Mouse (Mus musculus) G1E (cell line): ENCODE measurements around the gene Crtap. TPM values are rescaled to one million over a fixed set of nuclear protein-coding genes. Genes with fewer than 3 reads are reported as not detected.
A peak's percentile ranks its signal among the peaks of the same experiment; 100 is the strongest.
"Not testable (repeated sequence)": the region's sequence is repeated elsewhere in the genome, so short reads cannot be mapped to it uniquely, and the experiment has no call there.

Source experiments
- ATAC-seq: 2 replicates; pipeline ENCODE4 v1.8.0; 2016; ENCODE audit warnings: mild to moderate bottlenecking; ENCODE audit not compliant: insufficient number of reproducible peaks, poor library complexity, low FRiP score, severe bottlenecking; ENCODE audit errors: extremely low read depth
- DNase-seq: peaks from one replicate; pipeline ENCODE4 v3.0.0; 2012; ENCODE audit warnings: low spot score
- H3K27me3 ChIP-seq: 2 replicates; pipeline ENCODE4 v1.6.1; 2012; ENCODE audit warnings: mild to moderate bottlenecking, low read length, inconsistent platforms; ENCODE audit not compliant: insufficient read depth
- H3K36me3 ChIP-seq: replicated peaks from 2 replicates; pipeline ENCODE3; 2012; ENCODE audit warnings: mild to moderate bottlenecking, inconsistent platforms
- H3K4me1 ChIP-seq: 2 replicates; pipeline ENCODE4 v1.6.1; 2012; ENCODE audit warnings: low read depth, low read length, inconsistent platforms, mixed read lengths; ENCODE audit not compliant: insufficient read depth
- H3K4me3 ChIP-seq: 2 replicates; pipeline ENCODE4 v1.5.1; 2012; ENCODE audit warnings: low read depth, mild to moderate bottlenecking, inconsistent platforms, low read length, moderate library complexity, mixed read lengths
- H3K9me3 ChIP-seq: replicated peaks from 2 replicates; pipeline ENCODE4 v1.6.1; 2012; ENCODE audit warnings: inconsistent platforms
- CTCF ChIP-seq: IDR thresholded peaks from 2 replicates; pipeline ENCODE4 v1.5.1; 2012; ENCODE audit warnings: low read depth, low read length, inconsistent platforms, mixed read lengths
- GATA1 ChIP-seq: IDR thresholded peaks from 2 replicates; pipeline ENCODE4 v1.6.1; 2012; ENCODE audit warnings: borderline replicate concordance, low read length, inconsistent platforms, mixed read lengths
- GATA2 ChIP-seq: IDR thresholded peaks from 2 replicates; pipeline ENCODE4 v1.6.1; 2012; ENCODE audit warnings: low read depth, low read length, inconsistent platforms, borderline replicate concordance
- POLR2AphosphoS5 ChIP-seq: IDR thresholded peaks from 2 replicates; pipeline ENCODE4 v1.6.1; 2012; ENCODE audit warnings: low read depth, low read length, inconsistent platforms; ENCODE audit not compliant: insufficient replicate concordance
- TAL1 ChIP-seq: conservative IDR thresholded peaks from 2 replicates; pipeline ENCODE4 v1.6.1; 2012; ENCODE audit warnings: low read depth, low read length, inconsistent platforms, mixed read lengths
- polyA plus RNA-seq: library from polyadenylated mRNA; stranded (reverse); fragments of >175 nt; gene quantifications from 2 replicates; pipeline ENCODE4 v1.2.3, GENCODE M21; 2012
- total RNA-seq, 2 experiments: library from RNA; stranded (forward) in 1 of 2; stranded (reverse) in 1 of 2; fragments of 200-1000 nt in 1 of 2; fragments of >200 nt in 1 of 2; fragmentation: Nextera tagmentation in 1 of 2; gene quantifications; 2 replicates each; pipeline ENCODE4 v1.2.3; 2014 to 2017

The Crtap gene
- total and polyA plus RNA-seq, 3 experiments = 5.5 to 17.9 (median 12.6) TPM

GRCm38 (mm10) chr9:114400588-114400948, 10.1 kb upstream of the Crtap start:
- peak overlapping the region; percentile 98 for H3K4me3 ChIP-seq
- no peak for ATAC-seq
- peaks cover 12% of the 10 kb centered on the region for H3K9me3 ChIP-seq
- TF ChIP-seq GATA2 = no peak
- TF ChIP-seq CTCF = no peak
- no peak for TF ChIP-seq GATA1
- TF ChIP-seq POLR2AphosphoS5 = no peak
- no peak for TF ChIP-seq TAL1
- peaks cover 24% of the 10 kb centered on the region for H3K4me1 ChIP-seq
- no peak for DNase-seq
- H3K27me3 ChIP-seq = no peaks in the 10 kb centered on the region
- peaks cover 26% of the 10 kb centered on the region for H3K36me3 ChIP-seq

GRCm38 (mm10) chr9:114399680-114400079, 9.2 kb upstream of the Crtap start:
- Histone ChIP-seq H3K4me3 (no peak overlapping the region), H3K36me3 (peaks cover 17% of the 10 kb centered on the region), H3K27me3 (no peaks in the 10 kb centered on the region), H3K9me3 (peaks cover 6% of the 10 kb centered on the region), H3K4me1 (peaks cover 28% of the 10 kb centered on the region)
- no peak for DNase-seq
- no peak for ATAC-seq
- TF ChIP-seq TAL1 = no peak
- no peak for TF ChIP-seq POLR2AphosphoS5
- no peak for TF ChIP-seq GATA1
- TF ChIP-seq GATA2 = no peak
- no peak for TF ChIP-seq CTCF

DNA sequence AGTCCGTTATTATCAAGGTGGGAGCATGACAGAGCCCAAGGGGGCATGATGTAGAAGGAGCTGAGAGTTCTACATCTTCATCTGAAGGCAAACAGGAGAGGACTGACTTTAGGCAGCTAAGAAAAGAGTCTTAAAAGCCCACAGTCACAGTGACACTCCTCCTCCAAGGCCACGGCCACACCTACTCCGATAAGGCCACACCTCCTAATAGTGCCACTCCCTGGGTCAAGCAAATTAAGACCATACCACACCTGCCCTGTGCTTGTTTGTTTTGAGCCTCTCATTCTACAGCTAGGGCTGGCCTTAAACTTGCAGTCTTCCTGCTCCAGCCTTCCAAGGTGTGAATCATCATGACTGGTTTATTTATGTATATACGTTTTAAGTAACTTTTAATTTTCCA, 4.8 kb upstream of the Crtap start:
- Histone ChIP-seq H3K27me3 (no peaks in the 10 kb centered on the region), H3K4me1 (peaks cover 32% of the 10 kb centered on the region), H3K36me3 (no peaks in the 10 kb centered on the region), H3K9me3 (no peaks in the 10 kb centered on the region), H3K4me3 (no peak overlapping the region)
- ATAC-seq (peak; percentile 45; the same call in 1 of the 2 replicates), DNase-seq (no peak)
- TF ChIP-seq TAL1 = no peak
- no peak for TF ChIP-seq GATA1
- TF ChIP-seq CTCF = no peak
- TF ChIP-seq GATA2 = no peak
- no peak for TF ChIP-seq POLR2AphosphoS5

- Histone ChIP-seq H3K36me3 (no peaks in the 10 kb centered on the region), H3K27me3 (no peaks in the 10 kb centered on the region), H3K4me3 (no peak overlapping the region), H3K9me3 (peaks cover 1% of the 10 kb centered on the region; the same call in 1 of the 2 replicates), H3K4me1 (peaks cover 36% of the 10 kb centered on the region)
- no peak for ATAC-seq
- DNase-seq = no peak
- TF ChIP-seq GATA1 = no peak
- no peak for TF ChIP-seq TAL1
- TF ChIP-seq CTCF = no peak
- no peak for TF ChIP-seq POLR2AphosphoS5
- no peak for TF ChIP-seq GATA2
These were observed 4.2 kb upstream of the Crtap start for GRCm38 (mm10) chr9:114394677-114395076.

GRCm38 (mm10) chr9:114394136-114394535, 3.7 kb upstream of the Crtap start:
- not testable (repeated sequence) for H3K4me3 ChIP-seq, DNase-seq, H3K36me3 ChIP-seq, H3K9me3 ChIP-seq, ATAC-seq, H3K27me3 ChIP-seq
- H3K4me1 ChIP-seq = peaks cover 38% of the 10 kb centered on the region

- Histone ChIP-seq H3K9me3 (peaks cover 3% of the 10 kb centered on the region; the same call in 1 of the 2 replicates), H3K4me1 (peaks cover 41% of the 10 kb centered on the region), H3K4me3 (peak overlapping the region; percentile 94), H3K27me3 (no peaks in the 10 kb centered on the region), H3K36me3 (peaks cover 28% of the 10 kb centered on the region)
- DNase-seq = no peak
- TF ChIP-seq CTCF = no peak
- no peak for TF ChIP-seq TAL1
- no peak for TF ChIP-seq GATA1
- no peak for TF ChIP-seq POLR2AphosphoS5
- TF ChIP-seq GATA2 = no peak
- ATAC-seq = no peak
These were observed 237 bp upstream of the Crtap start for GRCm38 (mm10) chr9:114390749-114391075.

DNA sequence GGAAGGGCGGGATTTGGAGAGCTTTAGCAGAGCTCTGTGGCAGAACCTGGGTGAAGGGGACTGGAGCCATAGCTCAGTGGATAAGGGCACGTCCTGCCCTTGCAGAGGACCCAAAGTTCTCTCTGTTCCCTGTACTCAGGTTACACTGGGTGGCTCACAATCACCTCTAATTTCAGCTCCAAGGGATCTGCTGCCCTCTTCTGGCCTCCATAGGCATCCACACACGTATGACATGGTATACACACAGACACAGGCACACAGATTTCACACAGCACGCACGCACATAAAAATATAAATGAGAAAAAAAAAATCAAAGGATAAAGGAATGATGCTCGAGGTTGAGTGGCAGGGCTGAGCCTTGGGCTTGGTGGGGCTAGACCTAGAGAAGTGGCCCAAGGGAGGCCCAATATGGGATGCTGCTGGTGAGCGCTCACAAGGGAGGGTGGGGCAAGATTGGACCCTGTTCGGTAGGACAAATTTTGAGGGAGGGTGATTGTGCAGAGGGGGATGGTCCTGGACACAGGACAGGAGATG, 1.0 kb downstream of the Crtap start:
- TF ChIP-seq GATA2 (no peak), CTCF (no peak), POLR2AphosphoS5 (no peak), TAL1 (no peak), GATA1 (no peak)
- H3K36me3 ChIP-seq = peaks cover 41% of the 10 kb centered on the region
- H3K27me3 ChIP-seq = no peaks in the 10 kb centered on the region
- peaks cover 3% of the 10 kb centered on the region; the same call in 1 of the 2 replicates for H3K9me3 ChIP-seq
- DNase-seq (no peak), ATAC-seq (no peak)
- H3K4me3 ChIP-seq = peak overlapping the region; percentile 94; the same call in 1 of the 2 replicates
- H3K4me1 ChIP-seq = peaks cover 29% of the 10 kb centered on the region
